Mouse (Mus musculus): ENCODE measurements around the gene Chd2. TPM values are rescaled to one million over a fixed set of nuclear protein-coding genes. Genes with fewer than 3 reads are reported as not detected.

Chd2 gene
- total and polyA plus RNA-seq, 3 experiments, result 32.9 to 43.3 (median 38.1) TPM

DNA sequence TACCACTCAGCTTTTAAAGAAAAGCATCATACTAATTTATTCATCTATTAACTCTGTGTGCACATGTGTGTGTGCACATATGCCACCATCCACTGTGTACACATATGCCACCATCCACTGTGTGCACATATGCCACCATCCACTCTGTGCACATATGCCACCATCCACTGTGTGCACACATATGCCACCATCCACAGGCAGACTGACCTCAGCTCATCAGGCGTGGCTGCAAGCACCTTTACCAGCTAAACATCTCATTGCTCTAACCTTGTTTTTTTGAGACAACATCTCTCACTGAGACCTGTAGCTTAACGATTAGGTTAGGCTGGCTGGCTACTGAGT is 107.3 kb downstream of the Chd2 start:
- no peaks in the 10 kb centered on the region for H3K79me2 ChIP-seq (replicated peaks; ENCODE audit: control insufficient read depth, insufficient read depth, low read length)
- H3K27ac ChIP-seq, result no peak overlapping the region
- H3K36me3 ChIP-seq (ENCODE audit: control insufficient read depth, insufficient read depth, low read length), result peaks cover 8% of the 10 kb centered on the region
- intact Hi-C loops (cut with DNase I), result no loop called here
- WGBS, result 91% methylated on average over 2 of the region's 2 CpGs
- TF ChIP-seq POLR2A (IDR thresholded peaks at IDR 0.05; ENCODE audit: insufficient read depth, low read depth, low read length) (no peak), CTCF (IDR thresholded peaks at IDR 0.05) (no peak)
- DNase-seq, result no peak
- H3K4me3 ChIP-seq, result no peak overlapping the region
- no peaks in the 10 kb centered on the region; the same call in 1 of the 2 replicates for H3K4me1 ChIP-seq (ENCODE audit: control insufficient read depth, insufficient read depth, low read length)
- H3K27me3 ChIP-seq (ENCODE audit: control insufficient read depth, insufficient read depth, low read length), result no peaks in the 10 kb centered on the region
- no peak overlapping the region for H3K9ac ChIP-seq (ENCODE audit: low read depth, low read length)

DNA sequence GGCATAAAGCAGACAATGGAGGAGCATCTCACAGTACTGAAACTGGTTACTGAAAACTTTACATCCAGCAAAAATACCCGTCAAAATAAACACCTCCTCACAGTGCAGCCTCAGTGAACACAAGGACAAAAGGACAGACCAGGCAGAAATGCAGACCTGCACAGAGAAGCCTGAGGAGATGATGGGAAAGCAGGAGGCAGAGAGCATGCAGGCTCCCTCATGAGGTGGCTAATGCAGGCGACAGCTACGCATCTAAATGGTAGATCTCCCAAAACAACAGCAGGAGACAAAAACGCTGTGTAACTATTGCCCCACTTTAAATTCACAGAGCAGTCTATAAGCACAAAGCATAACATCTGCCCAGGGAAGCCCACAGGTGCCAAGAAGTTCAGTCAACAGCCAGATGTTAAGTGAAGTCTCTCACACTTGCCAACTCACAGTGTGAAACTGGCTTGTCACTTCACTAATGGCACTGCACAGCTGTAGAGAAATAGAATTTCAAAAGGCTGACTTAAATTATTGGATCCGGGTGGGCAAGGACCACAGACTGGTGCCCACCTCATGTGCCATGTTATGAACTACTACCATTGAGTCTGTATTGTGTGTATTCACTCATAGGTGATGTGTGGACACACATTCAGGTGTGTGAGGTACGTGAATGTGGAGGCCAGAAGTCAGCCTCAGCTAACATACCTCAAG is 107.8 kb downstream of the Chd2 start:
- TF ChIP-seq CTCF (IDR thresholded peaks at IDR 0.05) (no peak), EP300 (IDR thresholded peaks at IDR 0.05; ENCODE audit: insufficient read depth, low read depth, low read length) (no peak), POLR2A (IDR thresholded peaks at IDR 0.05; ENCODE audit: insufficient read depth, low read depth, low read length) (no peak)
- Histone ChIP-seq H3K4me1 (ENCODE audit: control insufficient read depth, insufficient read depth, low read length) (no peaks in the 10 kb centered on the region; the same call in 1 of the 2 replicates), H3K36me3 (ENCODE audit: control insufficient read depth, insufficient read depth, low read length) (peaks cover 8% of the 10 kb centered on the region), H3K79me2 (replicated peaks; ENCODE audit: control insufficient read depth, insufficient read depth, low read length) (no peaks in the 10 kb centered on the region), H3K27ac (no peak overlapping the region), H3K27me3 (ENCODE audit: control insufficient read depth, insufficient read depth, low read length) (no peaks in the 10 kb centered on the region), H3K4me3 (no peak overlapping the region), H3K9ac (ENCODE audit: low read depth, low read length) (no peak overlapping the region)
- DNase-seq, result no peak
- intact Hi-C loops (cut with DNase I), result no loop called here
- WGBS, result 84% methylated on average over 6 of the region's 6 CpGs

DNA sequence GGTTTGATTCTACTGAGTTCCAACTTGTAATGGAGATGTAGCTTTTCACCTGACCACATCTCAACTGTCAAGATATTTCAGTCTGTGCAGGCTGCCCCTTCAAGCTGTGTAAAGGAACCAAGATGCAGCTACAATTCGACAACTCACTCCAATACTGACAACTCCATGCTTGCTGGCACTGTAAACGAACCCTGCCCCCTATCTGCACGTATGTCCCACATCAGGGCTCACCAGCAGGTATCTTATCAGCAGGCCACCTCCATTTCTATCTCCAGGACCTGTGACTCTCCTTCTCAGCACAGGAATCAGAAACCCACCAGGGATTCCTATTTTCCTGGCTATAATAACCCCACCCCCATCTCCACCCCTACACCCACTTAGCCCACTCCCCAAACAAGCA is 113.1 kb downstream of the Chd2 start:
- H3K27ac ChIP-seq, result no peak overlapping the region
- 67% methylated on average over 3 of the region's 3 CpGs for WGBS
- no peak for DNase-seq
- H3K4me3 ChIP-seq, result no peak overlapping the region
- peaks cover 3% of the 10 kb centered on the region for H3K36me3 ChIP-seq (ENCODE audit: control insufficient read depth, insufficient read depth, low read length)
- no peaks in the 10 kb centered on the region for H3K79me2 ChIP-seq (replicated peaks; ENCODE audit: control insufficient read depth, insufficient read depth, low read length)
- H3K4me1 ChIP-seq (ENCODE audit: control insufficient read depth, insufficient read depth, low read length), result peaks cover 7% of the 10 kb centered on the region
- no peaks in the 10 kb centered on the region for H3K27me3 ChIP-seq (ENCODE audit: control insufficient read depth, insufficient read depth, low read length)
- TF ChIP-seq EP300 (IDR thresholded peaks at IDR 0.05; ENCODE audit: insufficient read depth, low read depth, low read length) (no peak), CTCF (IDR thresholded peaks at IDR 0.05) (no peak), POLR2A (IDR thresholded peaks at IDR 0.05; ENCODE audit: insufficient read depth, low read depth, low read length) (no peak)
- intact Hi-C loops (cut with DNase I), result no loop called here
- H3K9ac ChIP-seq (ENCODE audit: low read depth, low read length), result no peak overlapping the region

DNA sequence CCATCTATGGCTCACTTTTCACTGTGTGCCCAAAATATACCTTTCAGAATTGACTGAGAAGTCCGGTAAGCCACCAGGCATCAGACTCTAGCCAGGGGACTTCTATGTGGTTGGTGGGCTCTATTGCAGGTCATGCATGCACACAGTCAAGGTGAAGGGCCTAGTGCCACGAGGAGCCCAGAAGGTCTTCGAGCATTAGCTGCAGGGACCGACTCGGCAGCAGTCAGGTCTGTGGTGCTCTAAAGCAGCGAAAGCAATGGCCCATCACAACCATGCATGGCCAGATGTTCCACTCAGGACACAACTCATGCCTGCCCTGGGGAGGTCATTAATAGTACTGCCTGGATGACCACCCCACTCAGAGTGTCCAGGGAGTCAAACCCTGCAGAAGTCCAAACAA is 113.8 kb downstream of the Chd2 start:
- Histone ChIP-seq H3K9ac (ENCODE audit: low read depth, low read length) (no peak overlapping the region), H3K27ac (no peak overlapping the region), H3K36me3 (ENCODE audit: control insufficient read depth, insufficient read depth, low read length) (peaks cover 3% of the 10 kb centered on the region), H3K4me1 (ENCODE audit: control insufficient read depth, insufficient read depth, low read length) (peaks cover 7% of the 10 kb centered on the region), H3K4me3 (no peak overlapping the region), H3K27me3 (ENCODE audit: control insufficient read depth, insufficient read depth, low read length) (no peaks in the 10 kb centered on the region), H3K79me2 (replicated peaks; ENCODE audit: control insufficient read depth, insufficient read depth, low read length) (no peaks in the 10 kb centered on the region)
- intact Hi-C loops (cut with DNase I), result no loop called here
- 92% methylated on average over 6 of the region's 6 CpGs for WGBS
- no peak for DNase-seq
- TF ChIP-seq POLR2A (IDR thresholded peaks at IDR 0.05; ENCODE audit: insufficient read depth, low read depth, low read length) (no peak), CTCF (IDR thresholded peaks at IDR 0.05) (no peak), EP300 (IDR thresholded peaks at IDR 0.05; ENCODE audit: insufficient read depth, low read depth, low read length) (no peak)

DNA sequence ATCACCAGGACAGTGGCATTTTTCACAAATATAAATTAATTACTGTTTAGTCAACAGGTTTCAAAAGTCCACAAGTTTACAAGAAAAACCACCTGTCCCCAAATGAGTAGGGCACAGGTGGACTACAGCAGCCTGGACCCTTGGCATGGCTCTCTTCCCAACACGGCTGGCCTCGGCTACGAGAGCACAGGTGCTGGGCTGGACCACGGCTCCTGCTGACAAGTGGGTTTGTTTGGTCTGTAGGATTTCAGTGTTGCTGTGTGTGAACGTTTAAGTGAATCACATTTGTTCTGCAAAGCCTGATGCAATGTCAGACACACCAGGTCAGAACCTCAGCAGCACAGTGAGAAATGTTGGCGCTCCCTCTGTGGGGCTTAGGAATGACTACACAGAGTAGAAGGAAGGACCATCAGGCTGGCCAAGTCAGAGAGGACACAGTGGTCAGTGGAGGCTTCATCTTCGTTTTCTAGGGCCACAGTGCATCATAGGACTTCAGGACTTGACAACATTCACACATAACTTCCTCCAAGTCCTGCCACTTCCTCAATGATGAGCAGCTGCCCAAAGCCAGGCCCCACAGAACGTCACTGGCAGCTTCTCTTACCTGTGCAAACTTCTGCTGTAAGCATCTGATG is 114.8 kb downstream of the Chd2 start:
- intact Hi-C loops (cut with DNase I), result no loop called here
- Histone ChIP-seq H3K36me3 (ENCODE audit: control insufficient read depth, insufficient read depth, low read length) (peaks cover 3% of the 10 kb centered on the region), H3K9ac (ENCODE audit: low read depth, low read length) (no peak overlapping the region), H3K4me3 (no peak overlapping the region), H3K4me1 (ENCODE audit: control insufficient read depth, insufficient read depth, low read length) (peaks cover 10% of the 10 kb centered on the region), H3K27me3 (ENCODE audit: control insufficient read depth, insufficient read depth, low read length) (no peaks in the 10 kb centered on the region), H3K79me2 (replicated peaks; ENCODE audit: control insufficient read depth, insufficient read depth, low read length) (no peaks in the 10 kb centered on the region), H3K27ac (no peak overlapping the region)
- WGBS, result 84% methylated on average over 8 of the region's 8 CpGs
- no peak for DNase-seq
- no peak for TF ChIP-seq CTCF (IDR thresholded peaks at IDR 0.05)
- TF ChIP-seq POLR2A (IDR thresholded peaks at IDR 0.05; ENCODE audit: insufficient read depth, low read depth, low read length), result no peak
- no peak for TF ChIP-seq EP300 (IDR thresholded peaks at IDR 0.05; ENCODE audit: insufficient read depth, low read depth, low read length)

DNA sequence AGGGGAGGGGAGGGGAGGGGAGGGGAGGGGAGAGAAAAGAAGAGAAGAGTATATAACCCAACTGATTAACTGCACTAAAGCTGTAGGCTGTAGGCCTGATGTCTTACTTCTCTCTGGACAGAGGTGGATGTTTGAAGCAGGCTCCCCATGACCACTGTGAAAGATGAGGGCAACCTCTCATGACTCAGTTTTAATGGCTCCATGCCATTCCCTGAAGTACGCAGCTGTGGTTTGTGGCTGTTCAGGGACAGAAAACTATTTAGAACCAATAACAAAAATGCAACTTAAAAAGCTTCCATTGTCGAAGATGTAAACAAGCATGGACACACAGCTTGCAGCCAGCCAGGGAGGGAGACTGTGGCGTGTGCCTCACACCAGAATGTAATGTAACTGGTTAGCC is 115.4 kb downstream of the Chd2 start:
- H3K27me3 ChIP-seq (ENCODE audit: control insufficient read depth, insufficient read depth, low read length), result no peaks in the 10 kb centered on the region
- H3K36me3 ChIP-seq (ENCODE audit: control insufficient read depth, insufficient read depth, low read length), result peaks cover 3% of the 10 kb centered on the region

More for the DNA sequence above, 115.4 kb downstream of the Chd2 start:
- Histone ChIP-seq H3K79me2 (replicated peaks; ENCODE audit: control insufficient read depth, insufficient read depth, low read length) (no peaks in the 10 kb centered on the region), H3K9ac (ENCODE audit: low read depth, low read length) (no peak overlapping the region), H3K4me1 (ENCODE audit: control insufficient read depth, insufficient read depth, low read length) (peaks cover 10% of the 10 kb centered on the region), H3K27ac (no peak overlapping the region), H3K4me3 (no peak overlapping the region)
- TF ChIP-seq EP300 (IDR thresholded peaks at IDR 0.05; ENCODE audit: insufficient read depth, low read depth, low read length) (no peak), CTCF (IDR thresholded peaks at IDR 0.05) (no peak), POLR2A (IDR thresholded peaks at IDR 0.05; ENCODE audit: insufficient read depth, low read depth, low read length) (no peak)
- DNase-seq, result no peak
- 59% methylated on average over 3 of the region's 3 CpGs for WGBS
- intact Hi-C loops (cut with DNase I), result no loop called here

All from heart, adult 2 months (tissue).